Mouse (Mus musculus): ENCODE results near the gene 1810009A15Rik.

1810009A15Rik gene

GRCm38 (mm10) chr19:8921741-8922140, 33.1 kb downstream of the 1810009A15Rik start:
- Histone ChIP-seq H3K27me3 (ENCODE audit: insufficient read depth, low read length) (no peaks in the 10 kb centered on the region), H3K4me1 (replicated peaks; ENCODE audit: low read depth, low read length) (peaks cover 52% of the 10 kb centered on the region), H3K36me3 (ENCODE audit: insufficient read depth, low read length) (peaks cover 36% of the 10 kb centered on the region), H3K9me3 (ENCODE audit: low read length) (no peaks in the 10 kb centered on the region), H3K4me3 (replicated peaks; ENCODE audit: low read length) (no peak overlapping the region)
- no peak for TF ChIP-seq CTCF (conservative IDR thresholded peaks at IDR 0.05; ENCODE audit: low read length)
- no peak for TF ChIP-seq POU5F1 (IDR thresholded peaks at IDR 0.05; ENCODE audit: borderline replicate concordance, low read length)
- no peak for TF ChIP-seq NANOG (IDR thresholded peaks at IDR 0.05; ENCODE audit: borderline replicate concordance, low read length)

GRCm38 (mm10) chr19:8926766-8927165, 38.1 kb downstream of the 1810009A15Rik start:
- Histone ChIP-seq H3K9me3 (ENCODE audit: low read length) (no peaks in the 10 kb centered on the region), H3K27me3 (ENCODE audit: insufficient read depth, low read length) (peaks cover 18% of the 10 kb centered on the region), H3K36me3 (ENCODE audit: insufficient read depth, low read length) (peaks cover 48% of the 10 kb centered on the region), H3K4me1 (replicated peaks; ENCODE audit: low read depth, low read length) (peaks cover 45% of the 10 kb centered on the region), H3K4me3 (replicated peaks; ENCODE audit: low read length) (no peak overlapping the region)
- no peak for TF ChIP-seq NANOG (IDR thresholded peaks at IDR 0.05; ENCODE audit: borderline replicate concordance, low read length)
- no peak for TF ChIP-seq POU5F1 (IDR thresholded peaks at IDR 0.05; ENCODE audit: borderline replicate concordance, low read length)
- no peak for TF ChIP-seq CTCF (conservative IDR thresholded peaks at IDR 0.05; ENCODE audit: low read length)

DNA sequence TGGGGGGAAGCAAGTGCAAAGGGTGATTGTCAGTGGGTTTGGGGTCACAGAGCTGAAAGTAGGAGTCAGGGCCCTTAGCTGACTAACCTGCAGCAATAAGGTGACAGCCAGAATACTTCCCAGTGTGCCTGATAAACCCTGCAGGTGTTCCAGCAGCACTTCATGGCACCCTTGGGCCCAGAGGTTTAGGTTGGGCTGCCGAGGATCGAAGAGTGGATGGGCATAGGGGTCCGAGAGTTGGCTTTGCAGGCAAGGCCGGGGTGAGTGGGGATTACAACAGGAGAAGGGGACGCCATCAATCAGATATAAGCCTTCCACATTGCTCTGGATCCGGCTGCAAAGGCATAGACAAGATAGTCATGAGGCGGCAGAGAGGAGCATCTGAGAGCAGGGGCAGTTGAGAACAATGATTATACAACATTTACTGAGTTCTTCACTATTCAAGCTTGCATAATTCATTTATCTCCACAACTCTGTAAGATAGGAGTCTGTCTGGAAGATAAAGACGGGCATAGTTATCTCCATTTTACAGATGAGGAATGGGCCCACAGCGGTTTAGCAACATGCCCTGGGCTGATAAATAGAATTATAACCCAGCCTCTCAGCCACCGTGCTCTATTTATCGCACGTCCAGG, 39.4 kb downstream of the 1810009A15Rik start:
- TF ChIP-seq POU5F1 (IDR thresholded peaks at IDR 0.05; ENCODE audit: borderline replicate concordance, low read length) (no peak), NANOG (IDR thresholded peaks at IDR 0.05; ENCODE audit: borderline replicate concordance, low read length) (no peak), CTCF (conservative IDR thresholded peaks at IDR 0.05; ENCODE audit: low read length) (no peak)
- Histone ChIP-seq H3K27me3 (ENCODE audit: insufficient read depth, low read length) (peaks cover 18% of the 10 kb centered on the region), H3K4me1 (replicated peaks; ENCODE audit: low read depth, low read length) (peaks cover 44% of the 10 kb centered on the region), H3K9me3 (ENCODE audit: low read length) (no peaks in the 10 kb centered on the region), H3K36me3 (ENCODE audit: insufficient read depth, low read length) (peaks cover 42% of the 10 kb centered on the region), H3K4me3 (replicated peaks; ENCODE audit: low read length) (no peak overlapping the region)

DNA sequence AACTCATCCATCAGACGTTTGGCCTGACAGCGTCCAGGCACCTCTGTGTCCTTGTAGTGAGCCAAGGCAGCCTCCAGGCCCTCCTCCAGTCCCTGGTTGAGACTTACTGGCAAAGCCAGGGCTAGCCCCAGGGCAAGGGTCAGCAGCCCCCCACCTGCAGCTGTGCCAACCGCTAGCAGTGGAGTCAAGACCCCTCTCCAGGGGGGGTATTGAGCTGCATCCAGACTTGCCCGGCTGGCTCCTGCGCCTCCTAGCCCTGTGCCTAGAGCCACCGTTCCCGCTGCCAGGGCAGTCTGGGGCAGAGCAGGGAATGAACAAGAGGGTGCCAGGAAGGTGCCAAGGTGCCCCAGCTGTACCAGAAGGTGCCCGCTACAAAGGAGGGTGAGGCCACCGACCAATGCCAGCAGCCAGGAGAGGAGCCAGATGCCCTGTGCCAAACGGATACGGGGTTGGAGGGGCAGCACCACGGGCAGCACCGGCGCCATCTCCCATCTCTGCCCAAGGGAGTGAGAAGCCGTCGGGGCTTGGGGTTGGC, 40.1 kb downstream of the 1810009A15Rik start:
- peaks cover 43% of the 10 kb centered on the region for H3K36me3 ChIP-seq (ENCODE audit: insufficient read depth, low read length)
- TF ChIP-seq POU5F1 (IDR thresholded peaks at IDR 0.05; ENCODE audit: borderline replicate concordance, low read length) (no peak), NANOG (IDR thresholded peaks at IDR 0.05; ENCODE audit: borderline replicate concordance, low read length) (no peak), CTCF (conservative IDR thresholded peaks at IDR 0.05; ENCODE audit: low read length) (no peak)
- H3K27me3 ChIP-seq (ENCODE audit: insufficient read depth, low read length): peaks cover 18% of the 10 kb centered on the region
- H3K9me3 ChIP-seq (ENCODE audit: low read length): no peaks in the 10 kb centered on the region
- H3K4me3 ChIP-seq (replicated peaks; ENCODE audit: low read length): peak overlapping the region; percentile 91
- peaks cover 44% of the 10 kb centered on the region for H3K4me1 ChIP-seq (replicated peaks; ENCODE audit: low read depth, low read length)

GRCm38 (mm10) chr19:8929224-8930088, 40.8 kb downstream of the 1810009A15Rik start, which contains the start of the genes Rom1 and Eml3:
Gene Rom1, minus strand, starts transcription at chr19:8929356.
Gene Eml3, plus strand, starts transcription at chr19:8929552.
- TF ChIP-seq NANOG (IDR thresholded peaks at IDR 0.05; ENCODE audit: borderline replicate concordance, low read length) (no peak), CTCF (conservative IDR thresholded peaks at IDR 0.05; ENCODE audit: low read length) (no peak), POU5F1 (IDR thresholded peaks at IDR 0.05; ENCODE audit: borderline replicate concordance, low read length) (no peak)
- Histone ChIP-seq H3K4me1 (replicated peaks; ENCODE audit: low read depth, low read length) (peaks cover 44% of the 10 kb centered on the region), H3K36me3 (ENCODE audit: insufficient read depth, low read length) (peaks cover 50% of the 10 kb centered on the region), H3K4me3 (replicated peaks; ENCODE audit: low read length) (peak within 1 kb of the TSS; percentile 91), H3K9me3 (ENCODE audit: low read length) (no peaks in the 10 kb centered on the region), H3K27me3 (ENCODE audit: insufficient read depth, low read length) (peaks cover 18% of the 10 kb centered on the region)

GRCm38 (mm10) chr19:8930117-8930516, 41.5 kb downstream of the 1810009A15Rik start:
- TF ChIP-seq NANOG (IDR thresholded peaks at IDR 0.05; ENCODE audit: borderline replicate concordance, low read length) (no peak), POU5F1 (IDR thresholded peaks at IDR 0.05; ENCODE audit: borderline replicate concordance, low read length) (no peak), CTCF (conservative IDR thresholded peaks at IDR 0.05; ENCODE audit: low read length) (no peak)
- peak overlapping the region; percentile 91 for H3K4me3 ChIP-seq (replicated peaks; ENCODE audit: low read length)
- H3K27me3 ChIP-seq (ENCODE audit: insufficient read depth, low read length): peaks cover 18% of the 10 kb centered on the region
- H3K36me3 ChIP-seq (ENCODE audit: insufficient read depth, low read length): peaks cover 57% of the 10 kb centered on the region
- no peaks in the 10 kb centered on the region for H3K9me3 ChIP-seq (ENCODE audit: low read length)
- H3K4me1 ChIP-seq (replicated peaks; ENCODE audit: low read depth, low read length): peaks cover 44% of the 10 kb centered on the region

DNA sequence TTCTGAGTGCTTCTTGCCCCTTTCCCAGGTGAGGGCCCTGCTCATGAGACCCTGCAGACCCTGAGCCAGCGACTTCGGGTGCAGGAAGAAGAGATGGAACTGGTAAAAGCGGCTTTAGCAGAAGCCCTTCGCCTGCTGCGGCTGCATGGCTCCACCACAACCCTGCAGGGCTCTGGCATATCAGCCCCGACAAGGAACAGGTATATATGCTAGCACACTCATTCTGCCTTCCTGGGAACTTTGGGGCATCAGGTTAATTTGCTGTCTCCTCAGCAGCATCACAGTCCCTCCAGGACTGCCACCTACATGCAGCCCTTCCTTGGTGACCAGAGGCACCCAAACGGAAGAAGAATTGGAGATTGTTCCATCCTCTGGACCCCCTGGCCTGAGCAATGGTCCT, 42.1 kb downstream of the 1810009A15Rik start:
- no peak for TF ChIP-seq POU5F1 (IDR thresholded peaks at IDR 0.05; ENCODE audit: borderline replicate concordance, low read length)
- TF ChIP-seq CTCF (conservative IDR thresholded peaks at IDR 0.05; ENCODE audit: low read length): no peak
- TF ChIP-seq NANOG (IDR thresholded peaks at IDR 0.05; ENCODE audit: borderline replicate concordance, low read length): no peak
- H3K27me3 ChIP-seq (ENCODE audit: insufficient read depth, low read length): peaks cover 18% of the 10 kb centered on the region
- H3K4me1 ChIP-seq (replicated peaks; ENCODE audit: low read depth, low read length): peaks cover 37% of the 10 kb centered on the region
- no peaks in the 10 kb centered on the region for H3K9me3 ChIP-seq (ENCODE audit: low read length)
- peaks cover 57% of the 10 kb centered on the region for H3K36me3 ChIP-seq (ENCODE audit: insufficient read depth, low read length)
- H3K4me3 ChIP-seq (replicated peaks; ENCODE audit: low read length): peak overlapping the region; percentile 91

- peaks cover 56% of the 10 kb centered on the region for H3K36me3 ChIP-seq (ENCODE audit: insufficient read depth, low read length)
- no peaks in the 10 kb centered on the region; the same call in 1 of the 2 replicates for H3K27me3 ChIP-seq (ENCODE audit: insufficient read depth, low read length)
- peaks cover 46% of the 10 kb centered on the region for H3K4me1 ChIP-seq (replicated peaks; ENCODE audit: low read depth, low read length)
- no peak for TF ChIP-seq POU5F1 (IDR thresholded peaks at IDR 0.05; ENCODE audit: borderline replicate concordance, low read length)
- no peak for TF ChIP-seq CTCF (conservative IDR thresholded peaks at IDR 0.05; ENCODE audit: low read length)
- no peak for TF ChIP-seq NANOG (IDR thresholded peaks at IDR 0.05; ENCODE audit: borderline replicate concordance, low read length)
- H3K9me3 ChIP-seq (ENCODE audit: low read length): no peaks in the 10 kb centered on the region
- H3K4me3 ChIP-seq (replicated peaks; ENCODE audit: low read length): no peak overlapping the region
Measured at GRCm38 (mm10) chr19:8936736-8937135, 48.1 kb downstream of the 1810009A15Rik start.

Measured in E14TG2a.4 (cell line).